Mouse (Mus musculus): Measurements from ENCODE around the gene D930048N14Rik. TPM values are rescaled to one million over a fixed set of nuclear protein-coding genes. Genes with fewer than 3 reads are reported as not detected.

The D930048N14Rik gene
- polyA plus RNA-seq, 1 experiment from 2014 or later: 3.8 TPM

DNA sequence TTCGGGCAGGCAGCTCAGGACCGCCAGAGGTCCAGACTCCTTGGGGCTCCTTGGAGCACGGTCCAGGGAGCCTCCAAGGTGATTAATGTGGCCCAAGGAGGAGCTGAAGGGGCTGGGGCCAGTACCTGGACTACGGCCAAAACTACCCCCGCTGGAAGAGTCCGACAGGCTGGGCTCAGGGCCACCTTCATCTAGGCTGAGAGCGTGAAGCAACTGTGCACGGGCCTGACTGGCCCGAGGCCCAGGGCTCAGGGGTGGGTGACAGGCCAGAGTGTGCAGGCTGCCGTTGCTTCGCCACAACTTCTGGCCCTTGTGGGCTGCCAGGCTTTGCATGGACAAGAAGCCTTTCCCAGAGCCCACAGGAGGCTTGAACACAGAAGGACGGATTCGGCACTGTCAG, 5.5 kb upstream of the D930048N14Rik start:
- Histone ChIP-seq H3K27ac (ENCODE audit: low read depth, low read length) (no peak overlapping the region), H3K9me3 (ENCODE audit: control insufficient read depth, low read length) (no peaks in the 10 kb centered on the region), H3K4me1 (ENCODE audit: control insufficient read depth, insufficient read depth, low read length) (peaks cover 33% of the 10 kb centered on the region; the same call in 1 of the 2 replicates), H3K9ac (ENCODE audit: low read depth, low read length) (no peak overlapping the region), H3K4me2 (replicated peaks; ENCODE audit: low read depth, low read length) (no peak overlapping the region), H3K4me3 (ENCODE audit: low read length) (no peak overlapping the region), H3K27me3 (ENCODE audit: control insufficient read depth, insufficient read depth, low read length) (no peaks in the 10 kb centered on the region), H3K36me3 (ENCODE audit: control insufficient read depth, insufficient read depth, low read length) (peaks cover 26% of the 10 kb centered on the region; the same call in 1 of the 2 replicates)
- WGBS: 64% methylated on average over 13 of the region's 13 CpGs
- no peak for ATAC-seq (ENCODE audit: low FRiP score, low TSS enrichment)

DNA sequence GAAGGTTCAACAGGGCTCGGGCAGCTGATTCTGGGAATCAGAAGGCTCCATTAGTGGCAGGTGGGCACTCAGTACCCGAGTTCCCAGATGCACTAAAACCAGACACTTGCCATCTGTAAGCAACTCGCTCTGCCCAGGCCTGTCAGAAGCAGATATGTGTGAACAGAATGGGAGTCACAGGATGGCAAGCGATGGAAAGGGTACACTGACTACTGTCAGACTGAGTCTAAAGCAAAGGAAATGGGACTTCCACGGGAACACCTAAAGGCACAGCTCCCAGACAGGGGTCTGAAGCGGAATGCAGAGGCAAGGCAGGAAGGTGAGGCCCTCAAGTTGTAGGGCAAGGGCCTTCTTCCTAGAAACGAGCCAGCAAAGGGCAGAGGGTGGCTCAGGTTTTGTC, 4.5 kb upstream of the D930048N14Rik start:
- Histone ChIP-seq H3K27me3 (ENCODE audit: control insufficient read depth, insufficient read depth, low read length) (no peaks in the 10 kb centered on the region), H3K9ac (ENCODE audit: low read depth, low read length) (no peak overlapping the region), H3K4me1 (ENCODE audit: control insufficient read depth, insufficient read depth, low read length) (peaks cover 33% of the 10 kb centered on the region; the same call in 1 of the 2 replicates), H3K4me2 (replicated peaks; ENCODE audit: low read depth, low read length) (no peak overlapping the region), H3K4me3 (ENCODE audit: low read length) (no peak overlapping the region), H3K9me3 (ENCODE audit: control insufficient read depth, low read length) (no peaks in the 10 kb centered on the region), H3K27ac (ENCODE audit: low read depth, low read length) (peak overlapping the region; percentile 31; the same call in 1 of the 2 replicates), H3K36me3 (ENCODE audit: control insufficient read depth, insufficient read depth, low read length) (peaks cover 26% of the 10 kb centered on the region; the same call in 1 of the 2 replicates)
- WGBS: 75% methylated on average over 7 of the region's 7 CpGs
- no peak for ATAC-seq (ENCODE audit: low FRiP score, low TSS enrichment)

DNA sequence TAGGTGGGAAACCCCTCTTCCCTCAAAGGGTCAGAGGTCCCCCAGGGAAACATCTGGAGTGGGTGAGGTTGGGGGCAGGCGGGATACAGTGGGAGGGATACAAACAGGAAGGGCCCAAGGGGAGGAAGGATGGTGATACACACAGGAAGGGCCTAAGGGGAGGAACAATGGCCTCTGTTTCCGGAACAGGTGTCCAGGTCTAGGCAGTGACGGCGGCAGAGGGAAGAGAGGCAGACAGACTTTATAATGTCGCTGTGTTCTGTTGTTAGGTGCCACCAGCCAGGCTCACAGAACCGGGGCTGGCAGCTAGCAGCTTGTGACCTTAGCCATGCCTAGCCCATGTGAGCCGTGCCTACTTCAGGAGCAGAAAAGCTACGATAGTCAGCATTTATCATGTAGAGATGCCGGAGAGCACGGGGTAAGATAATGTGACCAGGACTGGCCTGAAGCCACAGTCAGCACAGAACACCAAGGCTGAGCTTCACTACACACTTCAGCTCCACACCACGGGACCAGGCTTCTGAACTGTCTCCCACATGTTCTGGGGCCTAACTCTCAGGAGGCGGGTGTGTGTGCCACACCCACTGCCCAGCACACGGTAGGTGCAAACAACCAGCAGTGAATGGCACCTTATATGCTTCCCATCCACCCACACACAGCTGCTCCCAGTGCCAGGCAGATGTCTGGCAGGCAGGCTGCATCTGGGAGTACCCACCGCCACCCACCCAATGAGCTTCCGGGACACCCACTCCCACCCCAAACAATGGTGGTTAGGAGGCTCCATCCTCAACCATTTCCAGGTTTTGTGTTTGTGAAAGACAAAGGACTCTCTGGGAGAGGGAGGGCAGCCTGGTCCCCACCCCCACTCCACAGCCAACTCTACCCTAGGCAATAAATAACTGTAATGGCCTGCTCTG, 3.7 kb upstream of the D930048N14Rik start:
- peaks cover 26% of the 10 kb centered on the region; the same call in 1 of the 2 replicates for H3K36me3 ChIP-seq (ENCODE audit: control insufficient read depth, insufficient read depth, low read length)
- H3K9me3 ChIP-seq (ENCODE audit: control insufficient read depth, low read length): no peaks in the 10 kb centered on the region
- H3K9ac ChIP-seq (ENCODE audit: low read depth, low read length): no peak overlapping the region
- no peak for ATAC-seq (ENCODE audit: low FRiP score, low TSS enrichment)
- 57% methylated on average over 15 of the region's 15 CpGs for WGBS
- peak overlapping the region; percentile 12 for H3K4me3 ChIP-seq (ENCODE audit: low read length)
- H3K27me3 ChIP-seq (ENCODE audit: control insufficient read depth, insufficient read depth, low read length): no peaks in the 10 kb centered on the region
- peak overlapping the region; percentile 97 for H3K4me2 ChIP-seq (replicated peaks; ENCODE audit: low read depth, low read length)
- peak overlapping the region; percentile 77 for H3K27ac ChIP-seq (ENCODE audit: low read depth, low read length)
- H3K4me1 ChIP-seq (ENCODE audit: control insufficient read depth, insufficient read depth, low read length): peaks cover 33% of the 10 kb centered on the region; the same call in 1 of the 2 replicates

DNA sequence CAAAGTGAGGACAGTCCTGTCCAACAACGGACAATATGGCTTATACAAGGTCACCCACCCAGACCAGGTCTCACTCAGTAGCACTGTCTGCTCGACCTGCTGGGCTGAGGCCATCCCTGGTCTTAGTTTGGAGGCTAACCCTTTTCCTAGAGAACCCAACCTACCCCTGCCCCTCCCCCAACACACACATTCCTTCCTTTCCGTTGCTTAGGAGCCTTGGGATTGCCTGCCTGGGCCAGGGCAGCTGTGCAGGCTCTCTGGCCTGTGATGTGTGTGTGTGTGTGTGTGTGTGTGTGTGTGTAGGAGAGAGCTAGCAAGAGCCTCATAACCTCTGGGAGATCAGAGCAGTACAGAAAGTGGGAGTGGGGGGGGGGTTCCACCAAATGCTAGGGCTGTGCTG, 2.2 kb upstream of the D930048N14Rik start:
- peak overlapping the region; percentile 97 for H3K4me2 ChIP-seq (replicated peaks; ENCODE audit: low read depth, low read length)
- peaks cover 16% of the 10 kb centered on the region; the same call in 1 of the 2 replicates for H3K36me3 ChIP-seq (ENCODE audit: control insufficient read depth, insufficient read depth, low read length)
- no peaks in the 10 kb centered on the region for H3K27me3 ChIP-seq (ENCODE audit: control insufficient read depth, insufficient read depth, low read length)
- H3K4me3 ChIP-seq (ENCODE audit: low read length): peak overlapping the region; percentile 47; the same call in 1 of the 2 replicates
- peak overlapping the region; percentile 74; the same call in 1 of the 2 replicates for H3K9ac ChIP-seq (ENCODE audit: low read depth, low read length)
- H3K9me3 ChIP-seq (ENCODE audit: control insufficient read depth, low read length): no peaks in the 10 kb centered on the region
- 26% methylated on average over 3 of the region's 3 CpGs for WGBS
- no peak for ATAC-seq (ENCODE audit: low FRiP score, low TSS enrichment)
- H3K4me1 ChIP-seq (ENCODE audit: control insufficient read depth, insufficient read depth, low read length): peaks cover 33% of the 10 kb centered on the region; the same call in 1 of the 2 replicates
- peak overlapping the region; percentile 48; the same call in 1 of the 2 replicates for H3K27ac ChIP-seq (ENCODE audit: low read depth, low read length)

DNA sequence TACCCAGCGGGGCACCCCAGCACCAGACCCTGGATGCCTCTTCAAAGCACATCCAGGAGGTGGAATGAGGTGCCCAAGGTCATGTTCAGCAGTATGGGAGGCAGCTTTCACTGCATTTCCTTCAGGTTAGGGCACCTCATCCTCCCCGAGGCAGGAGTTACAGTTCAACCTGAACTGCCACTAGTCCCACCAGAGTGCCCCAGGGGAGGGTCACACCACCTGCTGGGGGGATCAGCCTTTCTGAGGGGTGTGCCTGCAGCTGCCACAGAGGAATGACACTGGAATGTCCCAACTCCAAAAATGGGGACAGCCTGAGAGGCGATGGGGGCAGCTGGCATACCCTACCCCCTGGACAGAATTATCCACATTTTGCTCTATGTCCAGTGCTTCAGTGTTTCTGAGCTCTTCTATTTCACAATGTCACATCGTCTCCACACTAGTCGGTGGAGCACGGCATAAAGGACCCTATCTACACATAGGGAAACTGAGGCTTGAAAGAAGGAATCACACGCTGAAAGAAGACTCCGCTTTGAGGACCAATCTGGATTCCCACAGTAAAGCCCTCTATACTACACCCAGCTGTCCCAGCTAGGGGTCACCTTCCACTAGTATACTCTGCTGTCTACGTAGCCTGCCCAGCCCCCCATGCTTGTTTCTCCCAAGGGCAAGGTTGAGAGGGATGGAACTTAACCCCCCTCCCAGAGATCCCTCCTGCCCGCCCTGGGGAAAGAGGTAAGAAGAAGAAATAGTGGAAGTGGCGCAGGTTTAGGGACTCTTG, 1.5 kb upstream of the D930048N14Rik start:
- Histone ChIP-seq H3K27me3 (ENCODE audit: control insufficient read depth, insufficient read depth, low read length) (no peaks in the 10 kb centered on the region), H3K9ac (ENCODE audit: low read depth, low read length) (peak overlapping the region; percentile 74; the same call in 1 of the 2 replicates), H3K36me3 (ENCODE audit: control insufficient read depth, insufficient read depth, low read length) (peaks cover 9% of the 10 kb centered on the region; the same call in 1 of the 2 replicates), H3K4me1 (ENCODE audit: control insufficient read depth, insufficient read depth, low read length) (peaks cover 28% of the 10 kb centered on the region; the same call in 1 of the 2 replicates), H3K4me3 (ENCODE audit: low read length) (peak overlapping the region; percentile 47), H3K27ac (ENCODE audit: low read depth, low read length) (peak overlapping the region; percentile 48; the same call in 1 of the 2 replicates), H3K4me2 (replicated peaks; ENCODE audit: low read depth, low read length) (peak overlapping the region; percentile 97), H3K9me3 (ENCODE audit: control insufficient read depth, low read length) (no peaks in the 10 kb centered on the region)
- 33% methylated on average over 11 of the region's 11 CpGs for WGBS
- ATAC-seq (ENCODE audit: low FRiP score, low TSS enrichment): 0 out of 2 replicates have a peak, but pooled peaks have one; percentile 7

DNA sequence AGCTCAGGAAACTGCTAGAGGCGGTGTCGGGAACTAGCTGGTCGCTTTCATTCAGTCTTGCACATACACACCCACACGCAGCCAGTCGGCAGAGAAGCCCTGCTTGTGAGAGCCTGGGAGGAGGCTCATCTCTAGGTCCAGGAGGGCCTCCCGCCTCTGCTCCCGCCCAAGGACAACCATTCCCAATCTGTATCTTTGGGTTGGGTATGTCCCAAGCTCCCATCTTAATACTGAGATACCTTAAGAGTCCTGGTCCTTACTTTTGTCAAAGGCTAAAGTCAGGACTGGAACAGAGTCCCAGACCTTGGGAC, 910 bp upstream of the D930048N14Rik start:
- H3K9me3 ChIP-seq (ENCODE audit: control insufficient read depth, low read length): no peaks in the 10 kb centered on the region
- peaks cover 28% of the 10 kb centered on the region; the same call in 1 of the 2 replicates for H3K4me1 ChIP-seq (ENCODE audit: control insufficient read depth, insufficient read depth, low read length)
- H3K36me3 ChIP-seq (ENCODE audit: control insufficient read depth, insufficient read depth, low read length): peaks cover 8% of the 10 kb centered on the region; the same call in 1 of the 2 replicates
- no peak overlapping the region for H3K27ac ChIP-seq (ENCODE audit: low read depth, low read length)
- no peak for ATAC-seq (ENCODE audit: low FRiP score, low TSS enrichment)
- peak overlapping the region; percentile 74 for H3K9ac ChIP-seq (ENCODE audit: low read depth, low read length)
- no peaks in the 10 kb centered on the region for H3K27me3 ChIP-seq (ENCODE audit: control insufficient read depth, insufficient read depth, low read length)
- H3K4me2 ChIP-seq (replicated peaks; ENCODE audit: low read depth, low read length): peak overlapping the region; percentile 97
- H3K4me3 ChIP-seq (ENCODE audit: low read length): peak overlapping the region; percentile 47
- WGBS: 3% methylated on average over 7 of the region's 7 CpGs

DNA sequence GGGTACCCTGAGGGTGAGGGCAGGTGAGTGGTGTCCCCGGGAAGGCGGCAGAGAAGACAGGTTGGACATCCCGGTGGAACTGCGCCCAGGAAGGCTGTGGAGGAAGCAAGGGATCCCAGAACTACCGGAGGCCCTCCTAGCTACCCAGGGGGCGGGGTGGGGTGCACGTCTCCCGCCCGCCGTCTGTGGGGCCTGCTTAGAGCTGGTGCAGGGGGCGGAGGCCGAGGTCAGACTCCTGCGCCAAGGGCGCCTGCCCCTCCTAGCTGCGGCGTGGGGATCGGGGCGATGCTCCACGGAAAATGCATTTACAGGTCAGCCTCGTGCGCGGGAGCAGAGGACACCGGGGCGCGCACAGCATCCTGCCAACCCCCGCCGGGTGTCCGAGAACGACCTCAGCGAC, 493 bp upstream of the D930048N14Rik start:
- peaks cover 6% of the 10 kb centered on the region; the same call in 1 of the 2 replicates for H3K36me3 ChIP-seq (ENCODE audit: control insufficient read depth, insufficient read depth, low read length)
- H3K27ac ChIP-seq (ENCODE audit: low read depth, low read length): peak overlapping the region; percentile 68; the same call in 1 of the 2 replicates
- ATAC-seq (ENCODE audit: low FRiP score, low TSS enrichment): peak; percentile 16; the same call in 1 of the 2 replicates
- H3K9ac ChIP-seq (ENCODE audit: low read depth, low read length): peak overlapping the region; percentile 74
- no peaks in the 10 kb centered on the region for H3K9me3 ChIP-seq (ENCODE audit: control insufficient read depth, low read length)
- H3K27me3 ChIP-seq (ENCODE audit: control insufficient read depth, insufficient read depth, low read length): no peaks in the 10 kb centered on the region
- H3K4me2 ChIP-seq (replicated peaks; ENCODE audit: low read depth, low read length): peak overlapping the region; percentile 97
- H3K4me1 ChIP-seq (ENCODE audit: control insufficient read depth, insufficient read depth, low read length): peaks cover 28% of the 10 kb centered on the region; the same call in 1 of the 2 replicates
- WGBS: under 1% methylated on average over 26 of the region's 30 CpGs
- peak overlapping the region; percentile 47 for H3K4me3 ChIP-seq (ENCODE audit: low read length)

DNA sequence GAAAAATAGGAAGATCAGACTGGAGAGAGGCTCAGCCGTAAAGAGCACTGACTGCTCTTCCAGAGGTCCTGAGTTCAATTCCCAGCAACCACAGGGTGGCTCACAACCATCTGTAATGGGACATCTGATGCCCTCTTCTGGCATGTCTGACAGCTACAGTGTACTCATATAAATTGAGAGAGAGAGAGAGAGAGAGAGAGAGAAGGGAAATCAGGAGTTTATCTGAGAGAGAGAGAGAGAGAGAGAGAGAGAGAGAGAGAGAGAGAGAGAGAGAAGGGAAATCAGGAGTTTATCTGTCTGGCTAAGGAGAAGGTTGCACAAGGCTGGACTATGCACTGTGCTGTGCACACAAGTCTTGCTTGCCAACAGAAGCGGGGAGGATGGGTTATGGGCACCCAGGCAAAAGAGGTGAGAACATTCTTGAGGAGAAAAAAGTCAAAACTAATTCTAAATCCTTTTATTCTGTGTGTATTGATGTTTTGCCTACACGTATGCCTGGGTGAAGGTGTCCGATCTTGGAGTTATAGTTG, 2.2 kb downstream of the D930048N14Rik start:
- 91% methylated on average over 4 of the region's 4 CpGs for WGBS
- no peak overlapping the region for H3K4me2 ChIP-seq (replicated peaks; ENCODE audit: low read depth, low read length)
- ATAC-seq (ENCODE audit: low FRiP score, low TSS enrichment): no peak

More for the DNA sequence above, 2.2 kb downstream of the D930048N14Rik start:
- Histone ChIP-seq H3K27ac (ENCODE audit: low read depth, low read length) (no peak overlapping the region), H3K36me3 (ENCODE audit: control insufficient read depth, insufficient read depth, low read length) (no peaks in the 10 kb centered on the region), H3K9me3 (ENCODE audit: control insufficient read depth, low read length) (no peaks in the 10 kb centered on the region), H3K9ac (ENCODE audit: low read depth, low read length) (no peak overlapping the region), H3K4me1 (ENCODE audit: control insufficient read depth, insufficient read depth, low read length) (peaks cover 14% of the 10 kb centered on the region; the same call in 1 of the 2 replicates), H3K4me3 (ENCODE audit: low read length) (no peak overlapping the region), H3K27me3 (ENCODE audit: control insufficient read depth, insufficient read depth, low read length) (no peaks in the 10 kb centered on the region)
